Mouse (Mus musculus) kidney, embryonic 15.5 days (tissue): ENCODE measurements around the gene Fam167b. TPM values are rescaled to one million over a fixed set of nuclear protein-coding genes. Genes with fewer than 3 reads are reported as not detected.

ENCODE experiments used
- ATAC-seq: fragments of 200-750 bp; cut with Nextera tagmentation; replicated peaks from 2 replicates; pipeline ENCODE4 v1.8.0; 2017; ENCODE audit warnings: moderate TSS enrichment; ENCODE audit not compliant: low FRiP score
- H3K27ac ChIP-seq: fragments of 300-500 bp; sonication (generic); 2 replicates; pipeline ENCODE4 v1.5.1; 2015; ENCODE audit warnings: mild to moderate bottlenecking, inconsistent platforms
- H3K27me3 ChIP-seq: fragments of 300-500 bp; sonication (generic); 2 replicates; pipeline ENCODE4 v1.6.1; 2015; ENCODE audit warnings: inconsistent platforms
- H3K36me3 ChIP-seq: fragments of 300-500 bp; sonication (generic); 2 replicates; pipeline ENCODE4 v1.6.1; 2015; ENCODE audit warnings: inconsistent platforms
- H3K4me1 ChIP-seq: fragments of 300-500 bp; sonication (generic); 2 replicates; pipeline ENCODE4 v1.6.1; 2015; ENCODE audit warnings: inconsistent platforms
- H3K4me2 ChIP-seq: fragments of 300-500 bp; sonication (generic); 2 replicates; pipeline ENCODE4 v1.6.1; 2015; ENCODE audit warnings: moderate library complexity, mild to moderate bottlenecking, inconsistent platforms
- H3K4me3 ChIP-seq: fragments of 300-500 bp; sonication (generic); replicated peaks from 2 replicates; pipeline ENCODE4 v1.5.1; 2015; ENCODE audit warnings: mild to moderate bottlenecking, inconsistent platforms
- H3K9ac ChIP-seq: fragments of 300-500 bp; sonication (generic); 2 replicates; pipeline ENCODE4 v1.6.1; 2015; ENCODE audit warnings: mild to moderate bottlenecking, inconsistent platforms
- H3K9me3 ChIP-seq: fragments of 300-500 bp; sonication (generic); replicated peaks from 2 replicates; pipeline ENCODE4 v1.6.1; 2016; ENCODE audit warnings: inconsistent platforms
- WGBS: fragments of 180-500 bp; shearing (Covaris S2); methylation state at CpG from one replicate; pipeline ENCODE4 v1.1.7; 2015; ENCODE audit warnings: mixed read lengths; 5-methylcytosine and 5-hydroxymethylcytosine counted together
- polyA plus RNA-seq: library from polyadenylated mRNA; unstranded; fragments of >200 nt; fragmentation: Nextera tagmentation; extraction: Ambion mirVana; gene quantifications from 2 replicates; pipeline ENCODE4 v1.2.1, GENCODE M21; 2015

Gene Fam167b
- 27.8 and 29.1 TPM in 2 replicates for polyA plus RNA-seq

- no peaks in the 10 kb centered on the region for H3K36me3 ChIP-seq
- H3K9ac ChIP-seq, result 0 out of 2 replicates have a peak within 1 kb of the TSS, but pooled peaks have one; percentile 2
- no peaks in the 10 kb centered on the region for H3K9me3 ChIP-seq
- peak within 1 kb of the TSS; percentile 26 for H3K4me3 ChIP-seq
- H3K4me2 ChIP-seq, result peak within 1 kb of the TSS; percentile 47
- ATAC-seq, result no peak
- WGBS, result 79% methylated on average over 5 of the region's 5 CpGs
- no peaks in the 10 kb centered on the region for H3K27me3 ChIP-seq
- peak within 1 kb of the TSS; percentile 74 for H3K27ac ChIP-seq
- H3K4me1 ChIP-seq, result peaks cover 24% of the 10 kb centered on the region
Observed at GRCm38 (mm10) chr4:129578466-129578865, at the start of gene Fam167b. TSS of gene Fam167b (minus strand) at chr4:129578549.

GRCm38 (mm10) chr4:129626035-129626434 is 47.7 kb upstream of the Fam167b start:
- Histone ChIP-seq H3K4me2 (no peak overlapping the region), H3K9me3 (no peaks in the 10 kb centered on the region), H3K4me1 (peaks cover 32% of the 10 kb centered on the region), H3K27ac (no peak overlapping the region), H3K4me3 (no peak overlapping the region), H3K36me3 (peaks cover 56% of the 10 kb centered on the region), H3K9ac (no peak overlapping the region), H3K27me3 (no peaks in the 10 kb centered on the region)
- WGBS, result 77% methylated on average over 6 of the region's 6 CpGs
- ATAC-seq, result no peak

GRCm38 (mm10) chr4:129625496-129625895 is 47.1 kb upstream of the Fam167b start:
- peak overlapping the region; percentile 93 for H3K27ac ChIP-seq
- no peak for ATAC-seq
- no peaks in the 10 kb centered on the region for H3K9me3 ChIP-seq
- 47% methylated on average over 4 of the region's 4 CpGs for WGBS
- no peaks in the 10 kb centered on the region for H3K27me3 ChIP-seq
- peaks cover 35% of the 10 kb centered on the region for H3K4me1 ChIP-seq
- H3K4me3 ChIP-seq, result no peak overlapping the region
- H3K4me2 ChIP-seq, result peak overlapping the region; percentile 81
- peaks cover 51% of the 10 kb centered on the region for H3K36me3 ChIP-seq
- no peak overlapping the region for H3K9ac ChIP-seq

GRCm38 (mm10) chr4:129625029-129625370 is 46.7 kb upstream of the Fam167b start:
- H3K4me3 ChIP-seq, result peak overlapping the region; percentile 73
- H3K27ac ChIP-seq, result peak overlapping the region; percentile 93
- H3K9ac ChIP-seq, result peak overlapping the region; percentile 54
- H3K4me1 ChIP-seq, result peaks cover 35% of the 10 kb centered on the region
- peaks cover 46% of the 10 kb centered on the region for H3K36me3 ChIP-seq
- H3K4me2 ChIP-seq, result peak overlapping the region; percentile 81
- no peaks in the 10 kb centered on the region for H3K9me3 ChIP-seq
- 0% methylated on average over 6 of the region's 6 CpGs for WGBS
- ATAC-seq, result peak; percentile 20; the same call in 1 of the 2 replicates
- no peaks in the 10 kb centered on the region for H3K27me3 ChIP-seq

GRCm38 (mm10) chr4:129624281-129625028 is 46.1 kb upstream of the Fam167b start:
- Histone ChIP-seq H3K4me3 (peak overlapping the region; percentile 73), H3K4me1 (peaks cover 35% of the 10 kb centered on the region), H3K4me2 (peak overlapping the region; percentile 81), H3K9ac (peak overlapping the region; percentile 76), H3K36me3 (peaks cover 40% of the 10 kb centered on the region), H3K27ac (peak overlapping the region; percentile 93), H3K9me3 (no peaks in the 10 kb centered on the region), H3K27me3 (no peaks in the 10 kb centered on the region)
- peak; percentile 92 for ATAC-seq
- WGBS, result under 1% methylated on average over 18 of the region's 18 CpGs

- Histone ChIP-seq H3K4me2 (peak within 1 kb of the TSS; percentile 81), H3K36me3 (peaks cover 33% of the 10 kb centered on the region), H3K4me3 (peak within 1 kb of the TSS; percentile 73), H3K27me3 (no peaks in the 10 kb centered on the region), H3K9ac (peak within 1 kb of the TSS; percentile 76), H3K4me1 (peaks cover 39% of the 10 kb centered on the region), H3K9me3 (no peaks in the 10 kb centered on the region), H3K27ac (peak within 1 kb of the TSS; percentile 93)
- ATAC-seq, result peak; percentile 9; the same call in 1 of the 2 replicates
- WGBS, result 0% methylated on average over 10 of the region's 10 CpGs
Observed at GRCm38 (mm10) chr4:129623681-129624091, 45.3 kb upstream of the Fam167b start, which contains the start of gene Ccdc28b. TSS of gene Ccdc28b (minus strand) at chr4:129623947.

- 19% methylated on average over 8 of the region's 8 CpGs for WGBS
- Histone ChIP-seq H3K27me3 (no peaks in the 10 kb centered on the region), H3K4me3 (peak overlapping the region; percentile 73), H3K4me1 (peaks cover 46% of the 10 kb centered on the region), H3K9ac (peak overlapping the region; percentile 76), H3K4me2 (peak overlapping the region; percentile 81), H3K36me3 (peaks cover 26% of the 10 kb centered on the region), H3K27ac (peak overlapping the region; percentile 93), H3K9me3 (no peaks in the 10 kb centered on the region)
- no peak for ATAC-seq
Observed at GRCm38 (mm10) chr4:129622803-129623535, 44.6 kb upstream of the Fam167b start.

- Histone ChIP-seq H3K9me3 (no peaks in the 10 kb centered on the region), H3K9ac (peak overlapping the region; percentile 76), H3K4me1 (peaks cover 53% of the 10 kb centered on the region), H3K36me3 (peaks cover 22% of the 10 kb centered on the region), H3K27ac (peak overlapping the region; percentile 51), H3K4me3 (peak overlapping the region; percentile 73), H3K4me2 (peak overlapping the region; percentile 81), H3K27me3 (no peaks in the 10 kb centered on the region)
- WGBS, result 75% methylated on average over 11 of the region's 11 CpGs
- ATAC-seq, result no peak
Observed at GRCm38 (mm10) chr4:129622120-129622802, 43.9 kb upstream of the Fam167b start.

- H3K36me3 ChIP-seq, result peaks cover 22% of the 10 kb centered on the region
- no peaks in the 10 kb centered on the region for H3K9me3 ChIP-seq
- H3K4me2 ChIP-seq, result 0 out of 2 replicates have a peak overlapping the region, but pooled peaks have one; percentile 11
- H3K9ac ChIP-seq, result no peak overlapping the region
- H3K4me1 ChIP-seq, result peaks cover 56% of the 10 kb centered on the region
- H3K27me3 ChIP-seq, result no peaks in the 10 kb centered on the region
- WGBS, result 71% methylated on average over 8 of the region's 8 CpGs
- H3K27ac ChIP-seq, result peak overlapping the region; percentile 57
- 0 out of 2 replicates have a peak overlapping the region, but pooled peaks have one; percentile 3 for H3K4me3 ChIP-seq
- ATAC-seq, result no peak
Observed at GRCm38 (mm10) chr4:129621283-129621841, 43.0 kb upstream of the Fam167b start.

- H3K4me2 ChIP-seq, result peak overlapping the region; percentile 11; the same call in 1 of the 2 replicates
Observed at GRCm38 (mm10) chr4:129620419-129621282, 42.3 kb upstream of the Fam167b start.

More at GRCm38 (mm10) chr4:129620419-129621282, 42.3 kb upstream of the Fam167b start:
- 83% methylated on average over 11 of the region's 11 CpGs for WGBS
- Histone ChIP-seq H3K9me3 (no peaks in the 10 kb centered on the region), H3K9ac (no peak overlapping the region), H3K27ac (peak overlapping the region; percentile 57), H3K27me3 (no peaks in the 10 kb centered on the region), H3K36me3 (peaks cover 22% of the 10 kb centered on the region), H3K4me3 (0 out of 2 replicates have a peak overlapping the region, but pooled peaks have one; percentile 3), H3K4me1 (peaks cover 51% of the 10 kb centered on the region)
- no peak for ATAC-seq
